Mouse (Mus musculus) kidney, postnatal 25 days (tissue): Measurements from ENCODE around the gene Sult2b1.
A peak's percentile ranks its signal among the peaks of the same experiment; 100 is the strongest.

Source experiments
- DNase-seq, 2 experiments: peaks; one replicate each; pipeline ENCODE4 v3.0.0; 2021; ENCODE audit warnings: mixed read lengths in 2 of 2

Gene Sult2b1

DNA sequence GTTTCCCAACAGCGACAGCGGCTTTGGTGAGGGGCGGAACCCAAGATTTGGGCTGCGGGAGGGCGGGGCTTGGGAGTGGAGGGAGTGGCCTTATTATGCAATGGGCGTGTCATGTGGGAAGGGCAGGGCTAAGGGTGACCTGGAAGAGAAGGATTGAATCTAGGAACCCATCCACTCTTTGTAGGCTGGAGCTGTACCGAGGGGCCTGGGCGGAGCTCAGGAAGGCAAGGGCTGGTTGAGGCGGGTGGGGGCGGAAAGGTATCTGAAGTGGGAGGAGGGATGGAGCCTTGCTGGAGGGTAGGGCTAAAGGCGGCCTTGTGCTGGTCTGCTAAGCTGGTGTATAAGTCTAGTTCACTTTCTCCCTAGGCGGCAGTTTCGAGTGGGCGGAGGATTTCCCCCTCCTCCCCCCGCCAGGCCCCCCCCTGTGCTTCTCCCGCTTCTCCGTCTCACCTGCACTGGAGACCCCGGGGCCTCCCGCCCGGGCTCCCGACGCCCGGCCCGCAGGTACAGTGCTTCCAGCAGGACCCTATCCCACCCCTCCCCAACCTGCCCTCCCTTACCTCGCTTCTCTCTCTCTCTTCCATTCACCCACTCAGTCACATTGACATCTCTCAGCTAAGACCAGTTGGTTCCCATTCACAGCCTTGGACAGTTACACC is 16.2 kb upstream of the Sult2b1 start:
- DNase-seq, result peak; percentile 51 to 81

GRCm38 (mm10) chr7:45800001-45800400 is 15.5 kb upstream of the Sult2b1 start:
- no peak for DNase-seq

DNA sequence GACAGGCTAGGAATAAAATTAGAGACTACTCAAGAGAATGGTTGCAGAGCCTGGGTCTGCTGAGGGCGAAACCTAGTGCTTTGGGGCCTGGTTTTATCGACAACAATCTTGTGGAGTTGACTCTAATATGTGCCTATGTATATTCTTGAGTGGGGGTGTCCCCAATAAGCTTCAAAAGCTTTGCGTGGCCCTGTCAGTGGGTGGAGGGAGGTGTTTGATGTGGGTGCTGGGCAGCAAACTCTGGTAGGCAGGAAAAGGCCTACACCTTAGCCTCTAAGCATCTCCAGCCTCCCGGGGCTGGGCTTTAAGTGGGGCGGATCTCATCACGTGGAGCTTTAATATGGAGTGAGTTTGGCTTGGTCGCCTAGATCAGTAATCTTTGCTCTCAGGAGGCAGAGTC is 14.5 kb upstream of the Sult2b1 start:
- DNase-seq, result no peak

GRCm38 (mm10) chr7:45798511-45798836 is 14.0 kb upstream of the Sult2b1 start:
- DNase-seq, result peak; percentile 74 to 81

GRCm38 (mm10) chr7:45797661-45798510 is 13.4 kb upstream of the Sult2b1 start:
- DNase-seq, result peak; percentile 39 to 70

GRCm38 (mm10) chr7:45796950-45797349 is 12.5 kb upstream of the Sult2b1 start:
- no peak for DNase-seq

DNA sequence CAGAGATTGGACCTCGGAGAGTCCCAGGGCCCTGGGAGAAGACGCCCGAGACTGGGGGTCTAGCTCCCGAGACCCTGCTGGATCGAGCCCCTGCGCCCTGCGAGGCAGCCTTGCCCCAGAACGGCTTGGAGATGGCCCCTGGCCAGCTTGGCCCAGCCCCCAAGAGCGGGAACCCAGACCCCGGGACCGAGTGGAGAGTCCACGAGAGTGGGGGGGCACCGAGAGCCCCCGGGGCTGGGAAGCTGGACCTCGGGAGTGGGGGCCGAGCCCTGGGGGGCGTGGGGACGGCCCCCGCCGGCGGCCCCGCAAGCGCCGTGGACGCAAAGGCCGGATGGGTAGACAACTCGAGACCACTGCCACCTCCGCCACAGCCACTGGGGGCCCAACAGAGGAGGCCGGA is 10.5 kb upstream of the Sult2b1 start:
- no peak for DNase-seq

DNA sequence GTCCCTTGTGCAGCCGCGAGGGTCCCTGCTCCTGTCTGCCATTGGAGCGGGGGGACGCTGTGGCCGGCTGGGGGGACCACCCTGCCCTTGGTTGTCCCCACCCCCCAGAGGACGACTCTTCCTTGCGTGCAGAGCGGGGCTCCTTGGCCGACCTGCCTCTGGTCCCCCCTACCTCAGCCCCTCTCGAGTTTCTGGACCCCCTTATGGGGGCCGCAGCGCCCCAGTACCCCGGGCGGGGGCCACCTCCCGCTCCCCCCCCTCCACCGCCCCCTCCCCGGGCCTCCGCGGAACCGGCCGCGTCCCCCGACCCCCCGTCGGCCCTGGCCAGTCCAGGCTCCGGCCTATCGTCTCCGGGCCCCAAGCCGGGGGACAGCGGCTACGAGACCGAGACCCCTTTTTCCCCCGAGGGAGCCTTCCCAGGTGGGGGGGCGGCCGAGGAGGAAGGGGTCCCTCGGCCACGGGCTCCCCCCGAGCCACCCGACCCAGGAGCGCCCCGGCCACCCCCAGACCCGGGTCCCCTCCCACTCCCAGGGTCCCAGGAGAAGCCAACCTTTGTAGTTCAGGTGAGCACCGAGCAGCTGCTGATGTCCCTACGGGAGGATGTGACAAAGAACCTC is 9.6 kb upstream of the Sult2b1 start:
- no peak for DNase-seq

- no peak for DNase-seq
Measured at GRCm38 (mm10) chr7:45793240-45793639, 8.8 kb upstream of the Sult2b1 start.

DNA sequence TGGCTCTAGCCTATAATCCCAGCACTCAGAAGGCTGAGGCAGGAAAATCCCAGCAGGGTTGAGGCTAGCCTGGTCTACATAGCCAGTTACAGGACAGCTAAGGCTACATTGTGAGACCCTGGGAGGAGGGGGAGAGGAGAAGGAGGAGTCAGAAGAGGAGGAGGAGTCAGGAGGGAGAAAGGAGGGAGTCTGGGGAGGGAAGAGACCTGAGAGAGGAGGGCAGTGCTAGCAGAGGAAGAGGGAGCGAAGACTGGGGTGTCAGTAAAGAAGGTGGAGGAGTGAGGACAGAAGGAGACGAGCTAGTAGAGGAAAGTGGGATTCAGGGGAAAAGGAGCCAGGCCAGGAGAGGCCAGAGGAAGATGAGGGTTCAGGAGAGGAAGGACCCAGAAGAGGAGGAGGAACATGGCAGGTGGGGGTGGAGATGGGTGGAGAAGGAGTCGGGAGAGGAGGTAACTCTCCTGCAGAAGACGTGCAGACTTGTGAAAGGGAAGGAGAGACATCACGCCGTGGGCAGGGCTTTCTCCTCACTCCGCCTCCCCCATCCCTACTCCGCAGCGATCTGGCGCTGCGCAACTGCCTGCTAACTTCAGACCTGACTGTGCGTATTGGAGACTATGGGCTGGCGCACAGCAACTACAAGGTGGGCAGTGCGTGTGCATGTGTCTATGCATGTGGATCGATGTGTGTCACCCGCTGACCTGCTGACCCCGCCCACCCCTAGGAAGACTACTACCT is 7.5 kb upstream of the Sult2b1 start:
- no peak for DNase-seq

DNA sequence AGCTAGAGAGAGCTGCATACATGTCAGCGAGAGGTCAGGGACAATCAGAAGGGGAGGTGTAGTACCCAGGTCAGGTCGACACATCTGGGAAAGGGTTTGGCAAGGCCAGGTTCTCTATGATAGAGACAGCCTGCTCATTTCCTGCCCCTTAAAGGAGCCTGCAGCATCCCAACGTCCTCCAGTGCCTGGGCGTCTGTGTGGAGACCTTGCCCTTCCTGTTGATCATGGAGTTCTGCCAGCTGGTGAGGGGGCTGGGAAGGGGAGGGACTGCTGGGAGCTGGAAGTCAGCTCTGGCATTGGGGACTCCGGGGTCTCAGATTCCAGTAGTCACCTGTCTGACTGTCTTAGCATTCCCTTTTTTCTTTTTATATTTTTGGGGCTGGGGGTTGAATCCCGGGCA is 6.3 kb upstream of the Sult2b1 start:
- DNase-seq, result peak; percentile 50 to 76

DNA sequence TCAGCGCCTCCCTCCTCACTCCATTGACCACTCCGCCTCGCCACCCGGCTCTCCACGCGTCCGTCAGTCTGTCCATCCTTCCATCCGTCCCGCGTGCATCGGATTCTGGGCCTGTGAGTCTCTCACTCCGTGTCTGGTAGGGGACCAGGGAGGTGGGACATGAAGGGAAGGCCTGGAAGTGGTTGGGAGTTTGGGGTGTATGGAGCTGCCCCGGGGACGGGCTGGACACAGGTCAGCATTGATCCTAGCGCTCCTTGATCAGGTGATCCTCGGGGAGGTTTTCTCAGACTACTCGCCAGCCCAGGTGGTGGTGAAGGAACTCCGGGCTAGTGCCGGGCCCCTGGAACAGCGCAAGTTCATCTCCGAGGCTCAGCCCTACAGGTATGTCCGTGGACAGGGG is 3.2 kb upstream of the Sult2b1 start:
- DNase-seq, result peak in 1 of 2 experiments; percentile 31

GRCm38 (mm10) chr7:45786661-45787413 is 2.4 kb upstream of the Sult2b1 start:
- peak in 1 of 2 experiments; percentile 59 for DNase-seq

- DNase-seq, result peak in 1 of 2 experiments; percentile 53
Measured at GRCm38 (mm10) chr7:45786136-45786578, 1.7 kb upstream of the Sult2b1 start.

DNA sequence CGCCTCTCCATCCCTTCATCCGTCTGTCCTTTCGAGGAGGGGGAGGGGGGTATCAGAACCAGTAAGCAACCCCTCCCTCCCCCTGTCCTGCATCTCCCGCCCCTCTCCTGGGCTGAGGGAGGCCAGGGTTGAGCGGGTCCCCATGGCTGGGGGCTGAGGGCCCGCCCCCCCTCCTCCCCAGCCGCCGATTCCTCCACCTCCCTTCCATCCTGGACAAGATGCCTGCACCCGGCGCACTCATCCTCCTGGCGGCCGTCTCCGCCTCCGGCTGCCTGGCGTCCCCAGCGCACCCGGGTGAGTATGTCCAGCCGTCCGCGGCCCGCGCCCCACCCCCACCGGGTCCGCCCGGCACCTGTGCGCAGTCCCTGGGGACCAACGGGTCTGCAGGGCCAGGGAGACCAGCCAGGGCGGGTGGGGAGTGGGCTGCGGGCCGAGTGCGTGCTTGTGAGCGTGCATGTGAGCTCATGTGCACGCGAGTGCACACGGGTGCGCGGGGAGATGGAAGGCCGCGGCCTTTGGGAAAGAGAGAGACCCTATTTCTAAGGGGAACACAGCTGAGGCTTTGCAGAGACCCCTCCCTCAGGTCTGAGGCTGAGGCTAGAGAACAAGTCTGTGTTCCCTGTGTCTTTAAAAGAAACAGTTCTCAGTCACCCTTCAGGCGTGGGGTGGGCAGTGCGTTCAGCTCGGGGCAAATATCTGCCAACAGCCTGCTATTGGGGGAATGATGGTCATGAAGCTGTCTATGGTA is 1.1 kb upstream of the Sult2b1 start:
- DNase-seq, result peak in 1 of 2 experiments; percentile 59

DNA sequence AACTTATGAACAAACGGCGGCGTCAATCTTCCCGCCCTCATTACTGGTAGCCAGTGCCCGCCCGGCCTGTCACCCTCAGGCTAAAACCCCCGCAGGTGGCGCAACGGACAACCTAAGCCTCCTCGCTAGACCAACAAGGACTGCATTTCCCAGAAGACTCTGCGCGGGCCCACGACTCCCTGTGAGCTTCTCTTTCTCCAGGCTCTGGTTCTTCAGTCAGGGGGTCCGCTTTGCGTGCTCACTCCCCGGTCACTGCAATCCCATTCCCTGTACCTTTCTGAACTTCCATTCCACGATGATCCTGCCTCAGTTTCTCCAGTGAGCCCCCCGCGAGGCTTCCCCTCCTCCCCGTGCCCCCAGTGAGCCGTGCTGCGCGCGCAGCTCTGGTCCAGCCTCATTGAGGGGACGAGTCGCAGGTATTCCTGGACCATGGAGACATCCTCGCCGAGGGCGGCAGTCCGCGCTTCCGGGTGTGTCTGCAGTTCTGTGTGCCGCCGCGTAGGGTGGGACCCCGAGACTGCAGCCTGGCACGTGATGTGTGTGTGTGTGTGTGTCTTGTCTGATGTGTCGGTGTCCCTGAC is 868 bp downstream of the Sult2b1 start, which contains the start of gene Lmtk3:
Gene Lmtk3, plus strand, starts transcription at position 228 of the 581 bp plus-strand sequence.
- peak; percentile 69 to 79 for DNase-seq

DNA sequence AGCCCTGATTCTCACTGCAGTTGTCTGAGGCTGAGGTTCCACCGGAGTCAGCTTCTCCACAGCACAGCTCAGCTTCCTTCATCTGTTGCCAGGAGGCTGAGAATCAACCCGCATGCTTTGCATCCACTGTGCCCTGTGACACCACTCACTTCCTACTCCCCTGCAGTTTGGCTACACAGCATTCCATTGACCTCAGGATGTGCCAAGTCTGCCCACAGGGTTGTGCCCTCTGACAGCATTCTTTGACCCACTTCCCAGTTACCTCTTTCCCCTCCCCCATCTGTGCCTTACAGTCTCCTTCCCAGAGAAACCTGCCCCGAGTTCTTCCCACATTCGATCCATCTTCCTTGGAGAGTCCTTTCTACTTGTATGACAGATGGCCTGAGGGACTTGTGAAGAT is 2.2 kb downstream of the Sult2b1 start:
- DNase-seq, result peak in 1 of 2 experiments; percentile 37

- peak in 1 of 2 experiments; percentile 36 for DNase-seq
Measured at GRCm38 (mm10) chr7:45779081-45779641, 5.3 kb downstream of the Sult2b1 start.

DNA sequence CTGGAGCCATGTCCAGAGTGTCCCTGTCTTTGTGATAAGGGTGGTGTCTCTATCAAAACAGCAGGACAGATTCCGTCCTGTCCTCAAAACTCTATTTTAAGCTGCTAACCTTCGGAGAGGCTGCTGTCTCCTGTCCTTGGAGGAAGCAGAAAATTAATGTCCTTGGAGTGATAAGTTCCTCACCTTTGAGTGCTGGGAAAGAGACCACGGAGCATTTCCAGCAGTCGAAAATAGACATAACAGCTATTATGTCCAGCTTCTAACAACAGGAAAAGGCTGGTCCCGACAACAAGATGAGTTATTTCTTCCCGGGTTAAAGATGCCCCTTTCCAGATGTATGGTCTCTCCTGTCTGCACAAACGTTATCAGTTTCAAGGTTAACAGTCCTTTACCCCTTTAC is 9.2 kb downstream of the Sult2b1 start:
- no peak for DNase-seq

DNA sequence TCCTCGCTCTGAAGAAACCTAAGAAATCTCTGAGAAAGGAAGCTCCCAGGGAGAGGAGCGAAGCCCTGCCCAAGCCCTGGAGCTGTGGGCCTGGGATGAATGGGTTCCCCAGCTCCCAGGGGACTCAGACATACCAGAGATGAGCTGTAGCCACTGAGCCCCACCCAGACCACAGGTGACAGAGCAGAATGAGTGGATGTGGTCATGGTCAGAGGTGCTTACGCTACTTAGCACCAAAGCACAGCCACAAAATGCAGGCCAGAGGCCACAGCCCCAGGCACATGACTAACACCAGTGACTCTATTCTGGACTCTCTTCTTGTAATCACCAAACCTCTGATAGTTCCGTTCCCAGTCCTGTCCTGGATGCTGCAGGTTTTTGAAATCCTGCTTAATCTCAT is 13.4 kb downstream of the Sult2b1 start:
- DNase-seq, result no peak
